Mouse (Mus musculus) MN1 (cell line): ENCODE data around the gene Exosc10.

Experiments used
- DNase-seq: peaks from one replicate; pipeline ENCODE4 v3.0.0-alpha.2; 2016; ENCODE audit warnings: low spot score

Exosc10 gene

DNA sequence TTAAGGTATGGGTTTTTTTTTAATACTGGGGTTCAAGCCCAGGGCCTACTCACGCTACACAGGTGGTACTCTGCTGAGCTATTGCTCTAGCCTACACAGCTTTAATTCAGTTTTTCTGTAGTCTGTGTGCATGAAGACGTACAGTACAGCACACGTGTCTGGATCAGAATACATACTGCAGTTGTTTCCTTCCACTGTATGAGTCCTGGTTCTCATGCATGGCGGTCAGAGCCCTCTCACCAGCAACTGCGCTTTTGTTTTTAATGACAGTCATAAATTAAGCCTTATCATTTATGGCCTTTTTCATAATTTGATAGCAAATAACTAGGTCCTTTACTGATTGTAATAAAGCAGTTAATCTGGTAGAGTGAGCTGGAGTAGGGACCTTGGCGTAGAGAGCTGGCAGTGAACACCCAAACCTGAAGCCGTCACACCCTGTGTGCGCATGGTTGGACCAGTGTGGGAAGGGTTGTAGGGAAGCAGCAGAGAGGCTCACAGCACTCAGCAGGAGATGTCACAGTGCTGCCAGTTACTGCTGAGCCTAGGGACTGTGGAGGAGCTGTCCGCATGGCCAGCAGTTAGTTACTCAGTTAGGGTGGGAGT is 12.6 kb downstream of the Exosc10 start:
- DNase-seq = no peak

DNA sequence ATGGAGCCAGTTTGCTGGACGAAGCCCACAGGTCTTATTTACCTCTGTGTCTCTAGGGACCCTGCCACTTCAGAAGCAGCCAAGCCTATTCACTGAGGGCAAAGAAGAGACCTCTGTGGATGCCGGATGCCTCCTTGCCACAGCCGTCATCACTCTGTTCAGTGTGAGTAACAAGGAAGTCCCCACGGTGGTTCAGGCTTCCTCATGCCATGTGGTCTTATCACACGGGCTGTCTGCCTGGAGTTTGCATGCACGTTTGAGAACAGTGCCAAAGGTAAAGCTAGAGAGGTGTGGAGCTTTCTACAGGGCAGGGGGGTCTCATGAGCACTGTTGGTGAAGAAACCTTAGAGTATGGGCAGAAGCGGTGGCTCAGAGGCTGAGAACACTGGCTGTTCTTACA is 15.0 kb downstream of the Exosc10 start:
- DNase-seq = no peak

DNA sequence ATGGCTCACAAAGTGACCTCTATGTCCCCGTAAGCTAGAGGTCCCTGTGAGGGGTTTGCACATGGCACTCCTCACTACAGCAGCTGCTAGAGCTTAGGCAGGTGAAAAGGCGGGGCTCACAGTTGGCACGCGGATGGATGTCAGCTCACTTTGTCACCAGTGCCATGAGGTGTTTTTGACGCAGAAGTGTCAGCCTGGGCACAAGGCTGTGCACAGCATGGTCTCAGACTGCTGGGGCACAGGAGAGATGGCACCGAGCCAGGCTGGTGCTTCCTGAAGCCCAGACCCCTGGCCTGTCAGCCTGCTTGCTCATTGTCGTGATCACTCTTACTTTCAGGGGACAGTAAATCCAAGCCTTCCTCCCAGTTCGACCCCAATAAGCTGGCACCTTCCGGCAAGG is 22.5 kb downstream of the Exosc10 start:
- no peak for DNase-seq

DNA sequence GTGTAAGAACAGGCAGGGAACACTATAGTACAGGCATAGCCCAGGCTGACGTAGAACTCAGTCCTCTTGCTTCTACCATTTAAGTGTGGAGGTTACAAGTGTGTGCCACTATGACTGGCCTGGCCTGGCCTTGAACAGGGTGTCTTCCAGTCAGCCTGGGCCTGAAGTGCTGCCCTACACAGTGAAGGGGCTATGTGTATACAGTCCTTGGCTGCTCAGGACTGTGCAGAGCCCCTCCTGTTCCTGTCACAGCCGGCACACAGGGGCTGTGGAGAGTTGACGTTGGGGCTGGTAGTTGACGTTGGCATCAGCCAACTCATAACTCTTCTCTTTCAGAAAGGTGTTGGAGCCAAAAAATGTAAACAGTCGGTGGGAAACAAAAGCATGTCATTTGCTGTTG is 23.2 kb downstream of the Exosc10 start:
- no peak for DNase-seq

DNA sequence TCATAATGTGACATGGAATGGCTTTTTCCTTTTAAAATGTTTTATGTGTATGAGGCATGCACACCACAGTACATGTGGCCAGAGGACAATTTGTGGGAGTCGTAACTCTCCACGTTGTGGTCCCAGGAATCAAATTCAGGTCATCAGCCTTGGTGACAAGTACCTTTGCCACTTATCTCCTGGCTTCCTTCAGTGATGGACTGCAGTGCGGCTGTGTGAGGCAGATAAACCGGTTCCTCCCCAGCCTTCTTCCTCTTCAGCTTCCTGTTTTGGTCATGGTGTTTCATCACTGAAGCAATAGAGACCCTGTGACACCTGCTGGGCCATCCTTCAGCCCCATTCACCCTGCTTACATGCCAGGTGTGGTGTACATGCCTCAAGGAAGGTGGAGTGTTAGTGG is 25.0 kb downstream of the Exosc10 start:
- no peak for DNase-seq

DNA sequence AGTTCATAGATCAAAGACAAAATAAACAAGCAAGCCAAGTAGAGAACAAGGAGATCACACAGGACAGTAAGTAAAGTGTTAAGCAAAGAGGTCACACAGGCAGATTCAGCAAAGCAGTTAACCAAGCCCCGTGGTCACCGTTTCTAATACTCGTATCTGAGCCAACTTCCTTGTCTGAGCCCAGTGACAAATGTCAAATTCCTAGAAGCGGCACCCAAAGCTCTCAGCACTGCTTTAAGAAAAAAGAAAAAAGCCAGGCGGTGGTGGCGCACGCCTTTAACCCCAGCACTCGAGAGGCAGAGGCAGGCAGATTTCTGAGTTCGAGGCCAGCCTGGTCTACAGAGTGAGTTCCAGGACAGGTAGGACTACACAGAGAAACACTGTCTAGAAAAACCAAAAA is 28.4 kb downstream of the Exosc10 start:
- DNase-seq = no peak

DNA sequence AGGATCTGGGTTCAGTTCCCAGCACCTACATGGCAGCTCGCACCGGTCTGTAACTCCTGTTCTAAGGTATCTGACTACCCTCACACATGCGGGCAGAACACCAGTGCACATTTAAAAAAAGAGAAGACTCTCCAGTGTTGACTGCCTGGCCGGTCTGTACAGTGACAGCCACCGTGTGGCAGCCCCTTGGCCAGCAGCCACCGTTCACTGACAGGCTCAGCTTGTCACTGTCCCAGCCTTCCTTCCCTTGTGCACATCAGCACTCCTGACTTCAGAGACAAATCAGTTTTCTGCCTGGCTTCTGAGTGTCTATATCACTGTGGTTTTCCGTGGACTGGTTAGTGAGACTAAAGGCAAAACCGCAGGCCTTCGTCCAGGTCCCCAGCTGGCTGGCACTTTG is 30.6 kb downstream of the Exosc10 start:
- peak; percentile 28 for DNase-seq

DNA sequence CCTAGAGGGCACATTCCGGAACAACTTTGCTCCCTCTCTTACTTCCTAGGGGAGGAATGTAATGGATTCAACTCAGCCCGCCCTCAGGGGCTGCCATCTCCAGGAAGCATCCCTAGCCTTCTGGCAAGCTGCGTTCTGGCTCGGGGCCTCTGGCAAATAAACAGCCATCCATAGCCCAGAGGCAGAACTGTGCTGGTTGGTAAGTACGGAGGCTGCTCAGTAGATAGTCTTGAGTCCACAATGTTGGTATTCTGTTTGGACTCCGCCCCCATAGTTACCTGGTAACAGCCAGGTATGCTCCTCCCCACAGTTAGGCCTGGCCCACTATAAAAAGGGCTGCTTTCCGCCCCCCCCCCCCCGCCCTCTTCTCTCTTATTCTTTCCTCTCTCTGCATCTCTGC is 31.3 kb downstream of the Exosc10 start:
- DNase-seq = no peak

DNA sequence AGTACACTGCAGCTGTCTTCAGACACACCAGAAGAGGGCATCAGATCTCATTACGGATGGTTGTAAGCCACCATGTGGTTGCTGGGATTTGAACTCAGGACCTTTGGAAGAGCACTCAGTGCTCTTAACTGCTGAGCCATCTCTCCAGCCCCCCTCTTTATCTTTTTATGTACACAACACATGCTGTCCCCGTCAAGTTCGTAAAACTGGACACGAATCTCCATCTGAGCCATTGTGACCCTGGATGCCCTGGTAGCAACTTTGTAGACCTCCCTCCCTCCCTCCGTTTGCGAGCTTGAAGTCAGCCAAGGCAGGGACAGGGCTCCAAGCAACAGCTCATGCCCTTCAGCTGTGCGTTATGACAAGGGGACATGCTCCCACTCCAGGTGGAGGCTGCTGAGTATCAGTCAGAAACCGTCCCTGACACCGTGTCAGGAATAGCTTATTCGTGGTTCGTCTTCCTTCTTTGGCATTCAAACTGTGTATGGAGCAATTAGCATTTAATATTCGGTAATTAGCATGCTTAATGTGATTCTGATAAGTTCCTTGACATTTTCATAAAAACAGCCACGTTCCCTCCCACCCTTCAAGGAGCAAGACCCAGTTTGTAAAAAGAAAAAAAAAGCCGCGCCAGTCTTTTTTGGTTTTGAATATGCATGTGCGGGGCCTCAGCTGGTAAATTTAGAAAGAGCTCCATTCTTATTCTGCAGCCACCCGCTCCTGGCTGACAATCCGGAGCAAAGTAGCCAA is 32.4 kb downstream of the Exosc10 start:
- DNase-seq = peak; percentile 49

DNA sequence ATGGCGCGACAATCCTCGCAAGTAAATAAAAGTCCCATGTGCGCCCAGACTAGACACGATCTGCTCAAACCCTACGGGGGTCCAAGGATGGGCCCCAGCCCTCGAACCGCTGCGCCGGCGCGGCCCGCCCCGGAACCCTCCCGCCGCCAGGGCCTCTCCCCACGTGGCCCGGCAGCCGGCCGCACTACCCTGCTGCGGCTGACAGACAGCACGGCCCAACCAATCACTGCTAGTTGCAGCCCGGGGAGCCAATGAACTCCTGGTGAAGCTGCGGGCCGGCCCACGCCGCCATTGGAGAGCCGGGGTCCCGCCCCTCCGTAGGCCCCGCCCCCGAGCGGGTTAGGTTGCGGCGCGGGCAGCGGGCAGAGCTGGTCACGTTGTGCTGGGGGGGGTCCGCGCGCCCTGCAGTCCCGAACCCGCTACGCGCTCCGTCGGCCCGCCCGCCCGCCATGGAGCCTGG is 33.0 kb downstream of the Exosc10 start, which contains the start of gene Srm:
Gene Srm (plus strand): TSS at position 333 of the 460 bp plus-strand sequence.
- DNase-seq = peak; percentile 98

DNA sequence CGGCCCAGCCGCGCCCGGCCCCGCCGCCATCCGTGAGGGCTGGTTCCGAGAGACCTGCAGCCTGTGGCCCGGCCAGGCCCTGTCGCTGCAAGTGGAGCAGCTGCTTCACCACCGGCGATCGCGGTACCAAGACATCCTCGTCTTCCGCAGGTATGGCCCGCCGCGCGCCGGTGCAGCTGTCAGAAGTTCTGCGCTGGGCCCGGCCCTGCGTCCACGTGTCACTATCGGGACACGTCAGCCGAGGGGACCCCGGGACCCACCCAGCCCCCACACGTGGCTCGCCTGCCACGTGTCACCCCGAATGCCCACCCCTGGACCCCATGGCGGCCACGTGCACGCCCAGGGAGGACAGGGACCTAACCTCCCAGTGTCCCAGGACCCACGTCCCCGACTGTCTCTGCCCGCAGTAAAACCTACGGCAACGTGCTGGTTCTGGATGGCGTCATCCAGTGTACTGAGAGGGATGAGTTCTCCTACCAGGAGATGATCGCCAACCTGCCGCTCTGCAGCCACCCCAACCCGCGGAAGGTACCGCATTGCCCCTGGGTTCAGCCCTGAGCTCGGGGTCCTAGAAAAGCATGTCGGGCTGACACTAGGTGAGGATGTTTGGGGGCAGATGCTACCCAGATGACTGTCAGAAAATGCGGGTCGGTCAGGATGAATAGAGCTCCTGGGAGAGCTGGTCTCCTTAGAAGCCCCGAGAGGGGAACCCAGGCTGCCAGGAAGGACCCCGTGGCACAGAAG is 33.6 kb downstream of the Exosc10 start:
- DNase-seq = peak; percentile 44

DNA sequence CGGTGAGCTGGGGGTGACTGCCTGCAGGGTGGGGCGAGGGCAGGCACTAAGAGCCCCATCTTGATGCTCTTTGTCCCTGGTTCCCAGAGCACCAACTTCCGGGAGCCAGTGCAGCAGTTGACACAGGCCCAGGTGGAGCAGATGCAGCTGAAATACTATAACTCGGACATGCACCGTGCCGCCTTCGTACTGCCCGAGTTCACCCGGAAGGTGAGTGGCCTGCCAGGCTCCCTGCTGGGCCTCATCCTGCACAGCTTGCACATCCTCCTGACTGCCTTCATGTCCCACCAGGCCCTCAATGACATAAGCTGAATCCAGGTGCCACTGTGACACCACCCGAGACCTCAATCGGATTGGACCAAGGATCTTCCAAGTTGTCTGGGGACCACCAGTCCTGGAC is 35.8 kb downstream of the Exosc10 start:
- no peak for DNase-seq

DNA sequence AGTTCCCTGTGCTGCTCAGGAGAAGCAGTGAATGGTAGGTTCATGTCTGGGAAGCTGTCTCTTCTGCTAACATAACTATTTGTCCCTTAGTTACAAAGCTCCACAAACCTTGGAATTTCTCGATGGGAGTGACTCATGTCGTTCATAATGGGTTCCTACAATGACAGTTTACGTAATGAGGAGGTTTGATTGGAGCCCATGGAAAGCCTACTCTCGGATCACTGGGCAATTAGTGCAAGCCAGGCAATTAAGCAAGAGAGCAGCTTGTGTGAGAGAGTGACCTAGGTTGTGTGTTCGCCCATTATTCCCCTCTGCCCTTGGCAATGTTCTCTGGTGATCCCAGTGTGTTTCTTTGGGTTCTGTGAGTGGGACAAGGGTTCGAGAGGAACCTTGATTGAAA is 37.7 kb downstream of the Exosc10 start:
- DNase-seq = no peak

DNA sequence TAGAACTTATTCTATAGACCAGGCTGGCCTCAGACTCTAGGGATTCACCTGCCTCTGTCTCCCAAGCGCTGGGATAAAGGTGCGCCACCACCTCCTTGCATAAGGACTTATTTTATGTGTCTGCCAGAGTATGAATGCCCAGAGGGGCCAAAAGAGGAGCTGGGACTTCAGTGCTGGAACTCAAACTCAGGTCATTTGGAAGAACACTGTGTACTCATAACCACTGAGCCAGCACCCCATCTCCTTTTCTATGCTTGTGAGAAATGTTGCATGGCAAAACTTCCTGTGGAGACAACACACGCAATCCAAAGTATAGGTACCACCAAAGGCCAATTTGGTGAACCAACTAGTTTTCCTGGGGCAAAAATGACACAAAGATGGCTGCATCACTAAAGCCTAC is 38.5 kb downstream of the Exosc10 start:
- DNase-seq = no peak

DNA sequence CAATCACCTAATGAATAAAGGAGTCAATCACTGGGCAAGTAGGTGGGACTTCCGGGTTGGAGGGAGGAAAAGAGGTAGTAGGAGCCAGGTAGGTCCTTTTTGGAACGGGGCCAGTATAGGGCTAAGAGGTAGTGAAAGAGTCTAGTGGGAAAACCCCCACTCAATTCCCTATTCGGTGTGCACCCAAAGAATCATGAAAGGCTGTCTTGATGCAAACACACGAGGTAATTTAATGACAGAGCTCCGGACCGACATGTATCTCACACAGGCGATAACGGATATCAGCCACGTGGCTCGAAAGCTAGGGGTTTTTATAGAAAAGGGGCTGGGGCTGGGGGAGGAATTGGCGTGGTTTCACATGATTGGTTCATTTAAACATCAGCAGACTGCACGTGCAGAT is 40.6 kb downstream of the Exosc10 start:
- no peak for DNase-seq

DNA sequence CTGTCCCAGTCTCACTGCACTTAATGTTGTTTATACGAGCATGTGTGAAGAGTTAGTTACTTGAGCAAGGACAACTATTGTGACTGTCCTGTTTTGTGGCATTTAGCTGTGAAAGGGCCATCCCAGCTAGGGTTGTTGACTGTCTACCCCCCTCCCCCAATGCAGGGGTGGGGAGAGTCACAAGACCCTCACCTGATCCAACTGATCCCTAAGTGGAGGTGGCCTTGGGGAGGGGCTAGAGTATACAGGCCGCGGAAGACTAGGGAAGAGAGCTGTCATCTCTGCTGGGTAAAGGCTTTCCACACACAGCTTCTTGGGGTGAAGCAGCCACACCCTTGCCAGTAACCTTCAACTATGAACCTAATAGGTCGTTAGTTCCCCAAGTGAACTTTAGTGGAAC is 42.1 kb downstream of the Exosc10 start:
- no peak for DNase-seq

DNA sequence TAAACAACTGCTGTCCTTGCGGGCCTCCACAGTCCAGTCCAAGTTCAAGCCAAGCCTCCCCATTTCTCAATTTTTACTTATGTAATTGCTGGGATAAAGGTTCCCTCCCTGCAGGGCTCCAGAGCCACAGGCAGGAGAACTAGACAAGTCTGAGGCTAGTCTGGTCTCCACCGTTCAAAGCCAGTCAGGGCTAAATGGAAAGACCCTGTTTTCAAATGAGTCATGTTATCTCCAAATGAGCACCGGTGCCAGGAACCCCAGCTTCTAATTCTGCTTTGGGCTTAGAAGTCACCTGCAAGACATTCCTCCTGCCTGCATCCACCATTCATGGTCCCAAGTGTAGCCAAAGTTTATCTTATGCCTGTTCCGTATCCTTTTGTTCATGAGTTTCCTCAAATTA is 43.6 kb downstream of the Exosc10 start:
- DNase-seq = no peak

DNA sequence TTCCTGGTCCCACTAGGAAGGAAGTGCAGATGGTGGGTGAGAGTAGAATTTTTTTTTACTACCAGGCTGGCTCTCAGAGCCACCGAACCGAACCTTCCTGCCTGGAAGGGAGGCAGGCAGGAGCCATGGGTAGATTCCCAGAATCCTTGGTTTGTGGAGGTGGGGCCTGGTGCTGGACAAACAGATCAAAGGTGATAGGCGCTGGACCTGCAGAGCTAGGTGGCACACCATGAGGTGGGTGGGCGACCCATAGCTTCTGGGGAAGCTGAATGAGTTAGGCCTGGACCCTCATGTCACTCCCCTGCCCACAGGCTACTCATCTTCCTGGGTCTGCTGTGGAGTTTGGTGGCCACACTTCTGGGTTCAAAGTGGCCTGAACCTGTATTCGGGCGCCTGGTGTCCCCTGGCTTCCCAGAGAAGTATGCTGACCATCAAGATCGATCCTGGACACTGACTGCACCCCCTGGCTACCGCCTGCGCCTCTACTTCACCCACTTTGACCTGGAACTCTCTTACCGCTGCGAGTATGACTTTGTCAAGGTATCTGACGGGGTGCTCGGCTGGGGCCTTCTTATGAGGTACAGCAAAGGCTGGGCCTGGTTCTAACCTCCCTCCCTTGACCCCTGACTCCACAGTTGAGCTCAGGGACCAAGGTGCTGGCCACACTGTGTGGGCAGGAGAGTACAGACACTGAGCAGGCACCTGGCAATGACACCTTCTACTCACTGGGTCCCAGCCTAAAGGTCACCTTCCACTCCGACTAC is 44.3 kb downstream of the Exosc10 start, which contains the start of gene Masp2:
Gene Masp2 (plus strand): TSS at position 198 of the 764 bp plus-strand sequence.
- no peak for DNase-seq

DNA sequence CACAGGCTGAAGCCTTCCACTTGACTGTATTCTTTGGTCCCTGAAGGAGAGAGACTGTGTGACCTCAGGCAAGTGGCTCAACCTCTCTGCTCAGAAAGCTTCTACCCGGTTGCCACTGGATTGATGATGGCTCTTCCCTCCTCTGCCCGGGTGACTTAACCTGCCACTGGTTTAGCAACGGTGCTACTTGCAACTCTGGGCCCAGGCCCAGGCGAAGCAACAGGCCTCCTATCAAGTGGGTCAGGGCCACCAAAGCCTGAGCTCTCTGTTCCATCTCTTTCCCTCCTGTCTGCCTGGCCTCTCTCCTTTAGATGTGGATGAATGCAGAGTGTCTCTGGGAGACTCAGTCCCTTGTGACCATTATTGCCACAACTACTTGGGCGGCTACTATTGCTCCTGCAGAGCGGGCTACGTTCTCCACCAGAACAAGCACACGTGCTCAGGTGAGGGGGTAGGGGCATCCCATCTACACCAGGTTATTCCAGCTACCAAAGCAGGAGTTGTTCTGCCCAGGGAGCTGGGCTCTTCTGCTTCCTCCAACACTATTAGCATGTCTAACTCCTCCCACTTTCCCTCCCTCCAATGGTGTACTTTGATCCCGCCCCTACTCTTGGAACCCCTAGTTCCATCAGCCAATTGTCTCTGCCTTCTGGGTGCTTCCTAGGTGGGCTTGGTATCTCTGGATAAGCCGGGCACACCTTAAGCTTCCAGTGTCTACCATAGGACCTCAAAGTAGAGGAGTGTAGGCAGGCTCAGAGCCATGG is 45.3 kb downstream of the Exosc10 start:
- no peak for DNase-seq

DNA sequence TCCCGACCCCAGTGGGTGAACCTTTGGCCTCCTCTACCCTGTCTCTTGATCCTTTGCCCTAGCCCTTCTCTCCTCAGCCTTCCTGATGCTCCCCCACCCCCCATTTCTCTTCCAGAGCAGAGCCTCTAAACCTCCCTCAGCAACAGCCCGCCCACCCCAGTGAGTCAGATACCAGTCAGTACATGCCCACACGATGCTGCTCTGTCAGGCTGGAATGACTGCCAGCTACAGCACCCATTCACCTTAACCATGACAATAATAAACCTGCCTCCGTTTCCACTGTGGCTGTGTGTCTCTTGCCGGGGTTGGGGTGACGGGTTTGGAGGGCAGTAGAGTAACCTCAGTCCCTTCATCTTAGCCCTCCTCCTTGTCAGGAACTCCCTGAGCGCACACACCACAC is 45.9 kb downstream of the Exosc10 start:
- no peak for DNase-seq

DNA sequence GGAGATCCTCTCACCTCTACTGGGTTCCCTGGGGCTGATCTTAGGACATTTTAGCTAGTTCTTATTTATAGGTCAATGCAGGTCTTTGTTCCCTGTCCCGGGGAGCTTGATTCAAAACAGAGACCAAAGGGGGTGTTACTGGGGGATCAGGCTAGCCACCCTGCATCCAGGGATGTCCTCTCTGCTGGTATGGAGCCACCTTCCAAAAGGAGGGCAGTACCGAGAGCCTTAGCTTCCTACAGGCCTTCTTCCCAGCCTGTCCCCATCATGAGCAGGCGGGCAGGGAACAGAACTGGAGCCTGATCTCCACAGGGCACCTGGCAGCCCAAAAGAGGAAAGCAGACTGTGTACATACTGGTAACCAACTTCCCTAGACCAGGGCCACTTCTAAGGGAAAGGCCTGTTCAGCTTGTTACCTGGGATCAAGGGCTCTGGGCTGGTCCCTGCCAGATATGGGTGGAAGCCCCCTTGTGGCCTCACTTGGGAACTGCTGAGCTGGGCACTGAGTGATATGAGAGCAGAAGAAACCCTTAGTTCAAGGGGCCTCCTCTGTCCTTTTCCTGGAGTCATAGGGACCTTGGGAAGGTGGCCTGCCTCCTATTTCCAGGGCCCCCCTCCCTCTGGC is 46.4 kb downstream of the Exosc10 start:
- peak; percentile 74 for DNase-seq
